Comparison of ENCODE assay signal across 11 mouse cellular contexts in genomic region chr8:26808771-26809170, GRCm38 (mm10).
DNase-seq lines count a peak whose midpoint lies in the region; ATAC-seq lines count a peak whose summit lies in the region.
"Had no signal": no experiment of that assay in that cellular context is flagged by ENCODE, and none has a peak within 500 bp of the region (broad histone marks: within the 10 kb centered on the region; RNA-seq: fewer than 3 reads in every experiment).

No protein-coding gene starts in this region.

- no peak overlapping the region for H3K4me3 ChIP-seq in neural tube, embryonic 11.5 days (ENCODE audit: low read depth, low read length)
- H3K4me3 ChIP-seq: hindbrain, embryonic 15.5 days had no signal

- H3K36me3 ChIP-seq in neural tube, embryonic 11.5 days (ENCODE audit: control insufficient read depth, insufficient read depth, low read length): no peaks in the 10 kb centered on the region
- H3K36me3 ChIP-seq: hindbrain, embryonic 15.5 days had no signal

- H3K27ac ChIP-seq in neural tube, embryonic 11.5 days (ENCODE audit: low read depth, low read length): no peak overlapping the region
- H3K27ac ChIP-seq: hindbrain, embryonic 15.5 days had no signal

- H3K4me1 ChIP-seq in neural tube, embryonic 11.5 days (ENCODE audit: control insufficient read depth, insufficient read depth, low read length): peaks cover 19% of the 10 kb centered on the region

- no peaks in the 10 kb centered on the region for H3K9me3 ChIP-seq in neural tube, embryonic 11.5 days (ENCODE audit: control insufficient read depth, low read length)
- H3K9me3 ChIP-seq: hindbrain, embryonic 15.5 days had no signal

- WGBS in neural tube, embryonic 11.5 days: 2% methylated on average over 3 of the region's 3 CpGs

- peak; percentile 15 to 41 for DNase-seq in left cerebral cortex, adult 18-20 months (ENCODE audit: low spot score in 2 of 2)
- no peak for DNase-seq in left cerebral cortex, adult 9 months (ENCODE audit: low spot score in 2 of 2)
- peak; percentile 68 for DNase-seq in embryo, embryonic 11 days
- peak; percentile 22 for DNase-seq in kidney, adult 18-20 months
- peak; percentile 63 for DNase-seq in neural tube, embryonic 11.5 days (ENCODE audit: low spot score)
- no peak for DNase-seq in urinary bladder, postnatal 4 days (ENCODE audit: low spot score in 2 of 2)
- DNase-seq in layer of hippocampus, adult 9-10 months (ENCODE audit: low spot score): no peak
- DNase-seq: cerebellum, adult 11-12 months; liver; thymus, postnatal 25 days had no signal

- H3K9ac ChIP-seq in neural tube, embryonic 11.5 days (ENCODE audit: low read length): no peak overlapping the region
- H3K9ac ChIP-seq: hindbrain, embryonic 15.5 days had no signal

- no peaks in the 10 kb centered on the region for H3K27me3 ChIP-seq in neural tube, embryonic 11.5 days (ENCODE audit: control insufficient read depth, insufficient read depth, low read length)

- ATAC-seq in neural tube, embryonic 11.5 days (ENCODE audit: insufficient read depth, low FRiP score, low TSS enrichment): peak; percentile 58; the same call in 1 of the 2 replicates

- no peak overlapping the region for H3K4me2 ChIP-seq in neural tube, embryonic 11.5 days (ENCODE audit: low read depth)

Comparison
In these comparisons a context has a peak if more than half of its experiments do, and no peak if none do; other contexts are left out.
1. DNase-seq: peak in left cerebral cortex, adult 18-20 months (2 of 2), embryo, embryonic 11 days (single experiment), kidney, adult 18-20 months (single experiment) and neural tube, embryonic 11.5 days (single experiment); none in left cerebral cortex, adult 9 months (0 of 2), urinary bladder, postnatal 4 days (0 of 2) and layer of hippocampus, adult 9-10 months (single experiment).